Mouse (Mus musculus): ENCODE data around the gene Tmem208. TPM values are rescaled to one million over a fixed set of nuclear protein-coding genes. Genes with fewer than 3 reads are reported as not detected.

The Tmem208 gene
- total RNA-seq, 1 experiment from 2014 or later = 27.6 TPM

- peak; percentile 86 for ATAC-seq (ENCODE audit: extremely low read depth, insufficient number of reproducible peaks, low FRiP score, poor library complexity, severe bottlenecking)
Observed at GRCm38 (mm10) chr8:105297511-105298192, 28.5 kb upstream of the Tmem208 start, which contains the start of gene E2f4. E2f4 (plus strand) TSS chr8:105297663.

- ATAC-seq (ENCODE audit: extremely low read depth, insufficient number of reproducible peaks, low FRiP score, poor library complexity, severe bottlenecking) = no peak
Observed at GRCm38 (mm10) chr8:105298351-105299252, 27.6 kb upstream of the Tmem208 start.

- ATAC-seq (ENCODE audit: extremely low read depth, insufficient number of reproducible peaks, low FRiP score, poor library complexity, severe bottlenecking) = no peak
Observed at GRCm38 (mm10) chr8:105299962-105300361, 26.2 kb upstream of the Tmem208 start.

- ATAC-seq (ENCODE audit: extremely low read depth, insufficient number of reproducible peaks, low FRiP score, poor library complexity, severe bottlenecking) = no peak
Observed at GRCm38 (mm10) chr8:105303396-105303795, 22.8 kb upstream of the Tmem208 start.

- ATAC-seq (ENCODE audit: extremely low read depth, insufficient number of reproducible peaks, low FRiP score, poor library complexity, severe bottlenecking) = no peak
Observed at GRCm38 (mm10) chr8:105303874-105304273, 22.3 kb upstream of the Tmem208 start.

GRCm38 (mm10) chr8:105304325-105305210, 21.6 kb upstream of the Tmem208 start:
- no peak for ATAC-seq (ENCODE audit: extremely low read depth, insufficient number of reproducible peaks, low FRiP score, poor library complexity, severe bottlenecking)

GRCm38 (mm10) chr8:105305211-105306145, 20.7 kb upstream of the Tmem208 start, which contains the start of gene Elmo3:
Elmo3 (plus strand) TSS chr8:105305601.
- ATAC-seq (ENCODE audit: extremely low read depth, insufficient number of reproducible peaks, low FRiP score, poor library complexity, severe bottlenecking) = no peak

- no peak for ATAC-seq (ENCODE audit: extremely low read depth, insufficient number of reproducible peaks, low FRiP score, poor library complexity, severe bottlenecking)
Observed at GRCm38 (mm10) chr8:105306146-105306691, 19.9 kb upstream of the Tmem208 start.

GRCm38 (mm10) chr8:105307670-105308069, 18.5 kb upstream of the Tmem208 start:
- no peak for ATAC-seq (ENCODE audit: extremely low read depth, insufficient number of reproducible peaks, low FRiP score, poor library complexity, severe bottlenecking)

GRCm38 (mm10) chr8:105308428-105308827, 17.7 kb upstream of the Tmem208 start:
- no peak for ATAC-seq (ENCODE audit: extremely low read depth, insufficient number of reproducible peaks, low FRiP score, poor library complexity, severe bottlenecking)

- ATAC-seq (ENCODE audit: extremely low read depth, insufficient number of reproducible peaks, low FRiP score, poor library complexity, severe bottlenecking) = no peak
Observed at GRCm38 (mm10) chr8:105309142-105309847, 16.9 kb upstream of the Tmem208 start.

GRCm38 (mm10) chr8:105310118-105310517, 16.0 kb upstream of the Tmem208 start:
- ATAC-seq (ENCODE audit: extremely low read depth, insufficient number of reproducible peaks, low FRiP score, poor library complexity, severe bottlenecking) = no peak

GRCm38 (mm10) chr8:105311718-105312117, 14.4 kb upstream of the Tmem208 start:
- ATAC-seq (ENCODE audit: extremely low read depth, insufficient number of reproducible peaks, low FRiP score, poor library complexity, severe bottlenecking) = no peak

- no peak for ATAC-seq (ENCODE audit: extremely low read depth, insufficient number of reproducible peaks, low FRiP score, poor library complexity, severe bottlenecking)
Observed at GRCm38 (mm10) chr8:105312891-105313481, 13.2 kb upstream of the Tmem208 start.

GRCm38 (mm10) chr8:105313622-105314402, 12.3 kb upstream of the Tmem208 start:
- ATAC-seq (ENCODE audit: extremely low read depth, insufficient number of reproducible peaks, low FRiP score, poor library complexity, severe bottlenecking) = no peak

Measured in neutrophil, adult 5-6 weeks (primary cell).